Mouse (Mus musculus) right cerebral cortex, postnatal 14 days (tissue): ENCODE measurements around the gene Smg6.

Experiments used
- DNase-seq: peaks from one replicate; pipeline ENCODE4 v3.0.0; 2022

The Smg6 gene

GRCm38 (mm10) chr11:74925577-74926387, at the start of gene Smg6, which contains the start of gene Srr:
Gene Smg6 (plus strand): TSS chr11:74925823.
Gene Srr (minus strand): TSS chr11:74925948.
- peak; percentile 95 for DNase-seq

- peak; percentile 57 for DNase-seq
These were observed 48.8 kb upstream of the Smg6 start for GRCm38 (mm10) chr11:74876801-74877200.

GRCm38 (mm10) chr11:74880999-74881398, 44.6 kb upstream of the Smg6 start:
- no peak for DNase-seq

GRCm38 (mm10) chr11:74881979-74882378, 43.6 kb upstream of the Smg6 start:
- peak; percentile 52 for DNase-seq

DNA sequence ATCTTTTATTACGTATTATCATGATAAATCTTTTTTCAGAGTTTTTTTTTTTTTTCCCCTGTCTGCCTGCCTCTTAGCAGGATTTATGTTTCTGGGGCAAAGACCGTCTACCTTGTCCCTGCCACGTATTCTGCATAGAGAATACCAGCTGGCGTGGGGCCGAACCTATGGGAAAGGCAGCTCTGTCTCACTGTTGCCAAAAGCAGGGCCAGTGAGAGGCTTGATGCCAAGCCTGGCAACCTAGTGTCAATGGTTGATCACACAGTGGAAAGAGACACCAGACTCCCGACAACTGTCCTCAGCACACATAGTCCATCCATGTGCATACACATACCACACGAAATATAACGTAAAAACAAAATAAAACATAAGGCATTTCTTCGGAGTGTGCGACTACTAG, 42.5 kb upstream of the Smg6 start:
- no peak for DNase-seq

DNA sequence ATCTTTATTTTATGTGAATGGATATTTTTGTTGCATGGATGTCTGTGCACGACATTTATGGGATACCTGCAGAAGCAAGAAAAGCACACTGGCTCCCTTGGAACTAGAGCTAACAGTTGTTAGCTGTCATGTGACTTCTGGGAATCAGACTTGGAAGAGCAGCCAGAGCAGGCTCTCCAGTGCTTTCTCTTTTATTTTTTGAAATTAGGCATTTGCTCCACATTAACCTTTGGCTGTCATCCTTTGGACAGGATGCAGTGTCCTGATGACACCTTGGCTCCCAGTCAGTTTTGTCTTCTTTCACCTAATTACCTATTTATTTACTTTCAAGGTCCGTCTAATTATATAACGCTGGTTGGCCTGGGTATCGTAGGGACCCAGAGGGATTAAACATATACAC, 31.0 kb upstream of the Smg6 start:
- DNase-seq: no peak

- DNase-seq: peak; percentile 67
These were observed 29.4 kb upstream of the Smg6 start for GRCm38 (mm10) chr11:74895980-74896900.

DNA sequence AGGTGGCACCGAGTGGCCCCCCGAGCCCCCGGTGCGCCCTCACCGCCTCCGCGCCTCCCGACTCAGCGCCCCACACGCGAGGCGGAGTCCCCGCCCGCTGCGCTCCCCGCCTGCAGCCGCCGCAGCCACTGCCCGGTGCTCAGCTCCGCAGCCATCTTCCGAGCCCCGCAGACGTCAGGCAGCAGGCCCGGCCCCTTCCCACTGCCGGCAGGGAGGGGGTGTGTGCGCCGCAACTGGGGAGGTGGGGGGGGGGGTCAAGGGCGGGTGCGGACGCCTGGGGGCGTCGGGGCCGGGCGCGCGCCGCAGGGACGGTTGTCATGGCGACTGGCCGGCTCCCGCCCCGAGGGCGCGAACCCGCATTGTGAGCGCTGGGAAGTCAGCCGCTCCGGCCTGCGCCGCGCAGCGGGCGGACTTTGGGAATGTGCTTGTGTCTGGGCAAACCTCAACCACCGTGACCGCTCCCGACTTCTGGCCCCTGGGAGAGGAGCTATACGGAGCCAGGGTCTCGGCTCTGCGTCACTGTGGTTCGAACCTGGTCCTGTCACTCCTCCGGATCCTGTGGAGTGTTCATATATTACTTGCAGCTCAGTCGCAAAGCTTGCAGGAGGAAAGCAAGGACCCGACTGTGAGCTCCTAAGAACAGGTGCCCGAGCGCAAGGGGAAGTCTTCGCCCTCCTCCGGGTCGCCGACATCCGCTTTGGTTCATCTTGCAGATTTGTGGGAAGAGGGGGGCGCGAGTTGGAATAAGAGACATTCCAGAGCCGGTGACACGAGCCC, 28.5 kb upstream of the Smg6 start, which contains the start of gene Sgsm2:
Gene Sgsm2, minus strand, starts transcription at position 160 of the 777 bp plus-strand sequence.
- peak; percentile 75 for DNase-seq

DNA sequence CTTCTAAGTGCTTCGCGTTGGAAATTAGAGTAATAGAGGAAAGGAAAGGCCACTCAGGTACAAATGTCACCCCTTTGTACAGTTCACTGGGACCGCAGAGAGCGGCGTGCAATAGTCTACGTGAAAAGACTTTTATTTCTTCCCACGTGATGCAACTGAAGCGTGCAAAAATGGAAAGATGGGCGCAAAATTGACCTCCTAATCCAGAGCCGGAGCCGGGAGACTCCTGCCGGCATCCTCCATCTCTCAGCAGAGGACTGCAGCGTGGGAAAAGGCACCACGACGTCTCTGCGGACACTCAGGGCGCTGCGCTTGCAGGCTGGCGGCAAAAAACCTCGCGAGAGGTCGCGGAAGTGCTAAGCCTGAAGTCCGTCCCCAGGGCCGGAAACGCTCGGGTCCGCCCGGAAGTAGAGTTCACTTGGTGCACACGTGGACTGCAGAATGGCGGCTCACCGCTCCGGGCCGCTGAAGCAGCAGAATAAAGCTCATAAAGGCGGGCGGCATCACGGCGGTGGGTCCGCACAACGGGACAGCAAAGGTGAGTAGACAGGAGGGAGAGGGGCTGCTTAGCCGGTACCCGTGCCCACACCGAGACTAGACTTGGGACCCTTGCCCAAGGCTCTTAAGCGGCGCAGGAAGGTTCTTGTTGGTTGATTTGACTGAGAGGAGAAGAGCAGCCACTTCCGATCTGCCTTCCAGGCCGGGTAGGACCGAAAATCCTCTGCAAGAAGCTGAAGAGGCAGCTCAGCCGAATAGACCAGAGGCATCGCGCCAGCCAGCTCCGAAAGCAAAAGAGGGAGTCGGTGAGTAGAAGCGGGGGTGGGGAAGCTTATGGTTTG, 27.7 kb upstream of the Smg6 start, which contains the start of gene Tsr1:
Gene Tsr1, plus strand, starts transcription at position 394 of the 839 bp plus-strand sequence.
- DNase-seq: peak; percentile 93

DNA sequence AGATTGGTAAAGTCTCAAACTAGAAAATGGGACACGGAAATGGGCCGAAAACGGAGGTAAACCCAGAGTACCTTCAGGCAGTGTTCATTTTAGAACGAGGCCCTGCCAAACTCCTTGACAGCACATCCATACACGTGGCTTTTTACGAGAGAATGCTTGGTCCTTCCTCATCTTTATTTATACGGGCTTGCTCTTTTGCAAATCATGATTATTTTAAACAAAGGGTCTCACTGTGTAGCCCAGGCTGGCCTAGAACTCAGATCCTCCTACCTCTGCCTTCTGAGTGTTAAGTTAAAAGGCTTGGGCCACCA, 27.2 kb upstream of the Smg6 start:
- DNase-seq: no peak

- DNase-seq: no peak
These were observed 24.1 kb upstream of the Smg6 start for GRCm38 (mm10) chr11:74901555-74901954.

GRCm38 (mm10) chr11:74902416-74902815, 23.2 kb upstream of the Smg6 start:
- DNase-seq: no peak

DNA sequence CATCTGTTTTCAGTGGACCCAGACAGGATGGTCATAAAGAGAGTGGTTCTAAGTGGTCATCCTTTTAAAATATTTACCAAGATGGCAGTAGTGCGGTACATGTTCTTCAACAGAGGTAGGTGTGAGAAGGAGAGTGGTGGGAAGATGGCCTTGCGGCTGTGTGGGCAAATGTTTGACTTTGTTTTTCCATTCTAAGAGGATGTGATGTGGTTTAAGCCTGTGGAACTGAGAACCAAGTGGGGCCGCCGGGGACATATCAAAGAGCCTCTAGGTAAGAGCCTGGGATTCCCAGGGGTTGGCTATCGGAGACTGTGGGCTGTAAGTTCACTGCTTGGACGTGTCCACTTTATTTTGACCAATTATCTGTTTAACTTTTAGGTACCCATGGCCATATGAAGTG, 17.8 kb upstream of the Smg6 start:
- no peak for DNase-seq

DNA sequence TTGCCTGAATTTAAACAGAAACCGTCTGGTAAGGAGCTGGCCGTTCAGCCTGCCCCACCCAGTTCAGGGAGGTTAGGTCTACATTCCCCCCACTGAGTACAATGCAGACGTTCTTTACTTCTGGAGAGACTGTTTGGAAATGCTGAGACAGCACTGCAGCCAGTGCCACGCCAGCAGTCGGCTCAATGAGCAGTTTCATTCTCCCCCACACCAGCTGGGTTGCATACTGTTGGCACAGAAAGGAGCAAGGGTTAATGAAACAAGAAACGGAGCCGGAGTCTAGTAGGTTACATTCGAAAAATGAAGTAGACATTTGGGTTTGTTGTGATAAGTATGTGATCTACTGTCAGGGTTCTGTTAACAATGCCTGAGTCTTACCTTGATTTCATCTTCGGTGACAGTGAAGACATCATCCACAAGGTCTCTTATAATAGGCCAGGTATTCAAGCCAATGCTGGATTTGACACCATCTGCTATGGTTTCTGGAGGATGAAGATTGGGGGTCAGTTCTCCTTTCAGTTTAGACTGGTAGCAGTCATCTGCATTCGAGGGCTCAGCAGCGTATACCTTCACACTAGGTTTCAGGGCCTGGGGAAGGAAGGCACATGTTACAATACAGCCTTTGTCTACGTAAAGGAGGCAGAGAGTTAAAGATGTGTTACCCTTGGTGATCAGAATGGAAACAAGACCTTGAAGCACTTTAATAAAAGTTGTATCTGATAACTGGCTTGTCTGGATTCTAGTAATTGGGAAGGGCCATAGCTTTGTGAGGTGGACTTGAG, 16.8 kb upstream of the Smg6 start:
- DNase-seq: no peak

DNA sequence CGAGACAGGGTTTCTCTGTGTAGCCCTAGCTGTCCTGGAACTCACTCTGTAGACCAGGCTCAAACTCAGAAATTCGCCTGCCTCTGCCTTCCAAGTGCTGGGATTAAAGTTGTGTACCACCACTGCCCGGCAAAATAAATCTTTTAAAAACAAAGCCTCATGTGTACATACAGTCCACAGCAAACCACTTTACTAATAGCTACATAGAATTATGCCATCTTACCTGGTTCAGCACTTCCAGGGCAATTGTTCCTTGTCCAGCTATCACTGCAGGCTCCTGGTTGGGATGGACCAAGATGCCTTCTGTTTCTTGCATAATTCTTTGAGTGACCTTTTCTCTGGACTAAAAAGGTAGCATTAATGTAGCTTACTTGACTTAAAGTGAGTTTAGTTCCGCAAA, 15.6 kb upstream of the Smg6 start:
- DNase-seq: no peak

- DNase-seq: no peak
These were observed 13.1 kb upstream of the Smg6 start for GRCm38 (mm10) chr11:74912492-74912891.

DNA sequence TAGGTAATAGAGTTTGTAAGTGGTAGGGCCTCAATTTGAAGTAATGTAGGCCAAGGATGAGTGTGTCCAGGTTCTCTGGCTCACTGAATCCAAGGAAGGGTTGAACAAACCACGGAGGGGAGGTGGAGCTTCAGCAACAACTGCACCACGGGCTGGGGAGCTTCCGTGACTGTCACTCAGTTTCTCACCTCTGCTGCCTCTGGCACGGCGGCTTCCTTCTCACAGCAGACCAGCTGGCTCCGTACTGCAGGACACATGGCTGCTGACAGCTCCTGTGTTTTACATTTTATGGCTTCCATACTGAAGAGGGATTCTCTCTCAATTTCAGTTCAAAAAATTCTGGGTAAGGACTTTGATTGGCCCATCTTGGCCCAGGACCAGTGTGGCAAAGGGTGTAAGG, 6.4 kb upstream of the Smg6 start:
- DNase-seq: peak; percentile 19

DNA sequence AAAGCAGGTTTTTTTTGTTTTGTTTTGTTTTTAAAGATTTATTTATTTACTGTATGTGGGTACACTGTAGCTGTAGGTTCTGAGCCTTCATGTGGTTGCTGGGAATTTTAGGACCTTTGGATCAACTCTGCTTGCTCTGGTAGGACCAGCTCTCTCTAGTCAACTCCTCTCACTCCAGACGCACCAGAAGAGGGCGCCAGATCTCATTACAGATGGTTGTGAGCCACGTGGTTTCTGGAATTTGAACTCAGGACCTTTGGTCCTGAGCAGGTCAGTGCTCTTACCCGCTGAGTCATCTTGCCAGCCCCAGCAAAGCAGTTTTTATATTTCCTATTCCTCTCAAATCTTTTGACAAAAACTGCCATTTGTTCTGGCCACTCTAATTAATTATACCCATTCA, 1.5 kb upstream of the Smg6 start:
- peak; percentile 14 for DNase-seq

DNA sequence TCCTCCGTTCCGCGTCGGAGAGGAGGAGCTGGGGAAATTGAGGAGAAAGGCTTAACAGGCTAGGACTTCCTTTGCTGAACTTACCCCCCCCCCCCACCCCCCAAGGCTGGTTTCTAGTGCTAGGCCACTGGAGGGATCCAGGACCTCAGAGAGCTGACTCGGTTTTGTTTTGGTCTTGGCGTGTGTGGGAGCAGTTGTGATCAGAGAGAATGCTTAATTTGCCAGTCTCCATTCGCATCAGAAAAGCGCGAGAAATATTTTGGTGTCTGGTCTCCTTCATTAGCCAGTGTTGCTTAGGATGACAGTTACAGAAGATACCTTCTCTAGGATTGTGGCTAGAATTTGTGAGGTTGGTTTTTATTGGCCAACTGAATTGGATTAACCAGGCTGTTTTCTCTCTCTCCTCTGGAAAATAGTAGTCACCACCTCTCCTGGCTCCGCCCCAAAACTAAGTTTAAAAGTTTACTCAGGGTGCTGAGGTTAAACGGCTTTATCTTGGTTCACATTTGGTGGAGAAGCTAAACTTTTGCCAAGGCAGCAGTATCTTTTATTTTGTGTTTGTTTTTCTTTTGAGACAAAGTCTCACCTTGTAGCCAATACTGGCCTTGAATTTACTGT, 874 bp downstream of the Smg6 start:
- DNase-seq: no peak

GRCm38 (mm10) chr11:74927236-74927725, 1.7 kb downstream of the Smg6 start:
- DNase-seq: no peak

DNA sequence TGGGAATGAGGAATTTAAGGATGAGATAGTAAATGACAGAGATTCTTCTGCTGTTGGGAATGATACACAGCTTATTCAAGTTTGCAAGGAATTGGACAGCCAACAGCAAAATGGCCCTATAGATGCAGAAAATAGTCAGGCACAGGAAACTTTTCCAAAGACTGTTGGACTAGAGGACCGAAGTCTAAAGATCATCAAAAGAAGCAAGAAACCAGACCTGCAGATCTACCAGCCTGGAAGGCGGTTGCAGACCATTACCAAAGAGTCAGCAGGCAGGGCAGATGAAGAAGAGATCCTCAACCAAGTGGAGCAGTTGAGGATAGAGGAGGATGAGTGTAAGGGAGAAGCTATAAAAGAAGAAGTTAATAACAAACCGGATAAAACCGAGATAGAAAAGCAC, 3.5 kb downstream of the Smg6 start:
- no peak for DNase-seq
